Mouse (Mus musculus): ENCODE results near the gene Prkag3.

Gene Prkag3

DNA sequence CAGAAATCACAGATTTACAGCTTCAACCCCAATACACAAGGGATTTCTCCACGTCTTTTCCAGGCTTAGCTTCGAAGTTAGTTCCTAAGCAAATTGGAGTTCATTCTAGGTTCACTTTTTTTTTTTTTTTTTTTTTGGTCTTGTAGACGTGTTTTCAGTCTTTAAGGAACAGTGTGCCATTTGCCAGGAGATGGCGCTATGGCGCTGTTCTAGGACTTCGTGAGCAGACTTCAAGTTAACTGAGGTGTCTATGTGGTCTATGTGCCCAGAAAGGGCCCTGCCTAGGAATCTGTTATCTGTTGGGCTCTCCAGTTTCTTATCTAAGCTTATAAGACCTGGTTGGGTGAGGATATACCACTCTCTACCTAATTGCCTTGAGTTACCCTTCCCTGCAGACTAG, 14.1 kb upstream of the Prkag3 start:
- peak; percentile 75 for DNase-seq (ENCODE audit: low read depth, low spot score)

DNA sequence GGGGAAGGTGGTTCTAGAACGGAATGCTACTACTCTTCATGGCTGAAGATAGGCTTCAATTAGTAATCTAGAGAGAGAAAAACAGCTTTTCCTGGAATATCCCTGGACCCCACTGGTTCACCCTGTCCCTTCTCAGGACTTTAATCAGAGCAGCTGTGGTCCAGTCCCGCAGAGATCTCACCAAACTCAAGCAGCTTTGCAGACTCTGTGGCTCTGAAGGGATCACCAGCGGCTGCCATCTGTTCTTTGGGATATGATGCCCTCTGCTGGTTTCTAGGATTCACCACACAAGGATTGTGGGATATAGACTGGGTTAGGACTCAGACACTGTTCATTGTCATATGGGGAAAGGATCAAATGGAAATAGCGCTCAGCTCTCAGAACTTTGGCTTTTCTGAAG, 10.8 kb upstream of the Prkag3 start:
- no peak for DNase-seq (ENCODE audit: low read depth, low spot score)

DNA sequence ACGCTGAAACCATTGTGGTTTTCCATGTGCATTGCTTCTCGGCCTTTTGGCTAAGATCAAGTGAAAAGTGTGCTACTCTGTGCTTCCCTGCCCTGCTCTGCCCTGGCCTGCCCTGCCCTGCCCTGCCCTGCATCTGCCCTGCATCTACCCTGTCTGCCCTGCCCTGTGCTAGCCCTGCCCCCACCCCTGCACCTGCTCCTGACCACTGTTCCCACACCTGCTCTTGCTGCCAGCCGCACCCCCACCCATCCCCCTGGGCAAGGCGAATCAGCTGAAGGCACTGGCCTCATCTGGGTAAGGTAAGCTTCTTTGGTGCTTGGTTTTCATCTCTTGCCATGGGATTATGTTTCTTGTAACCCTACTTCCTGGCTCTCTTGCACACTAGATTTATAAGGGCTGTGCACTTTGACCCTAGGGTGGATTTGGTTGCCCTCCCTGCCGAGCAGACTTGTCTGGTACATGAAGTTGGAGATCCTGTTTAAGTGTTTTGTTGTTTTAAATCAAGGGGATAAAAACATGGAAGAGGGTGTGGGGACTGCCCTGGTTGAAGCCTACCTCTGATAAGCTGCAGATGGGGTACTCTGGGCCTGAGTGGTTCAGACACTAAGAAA, 5.3 kb upstream of the Prkag3 start:
- peak; percentile 93 for DNase-seq (ENCODE audit: low read depth, low spot score)

DNA sequence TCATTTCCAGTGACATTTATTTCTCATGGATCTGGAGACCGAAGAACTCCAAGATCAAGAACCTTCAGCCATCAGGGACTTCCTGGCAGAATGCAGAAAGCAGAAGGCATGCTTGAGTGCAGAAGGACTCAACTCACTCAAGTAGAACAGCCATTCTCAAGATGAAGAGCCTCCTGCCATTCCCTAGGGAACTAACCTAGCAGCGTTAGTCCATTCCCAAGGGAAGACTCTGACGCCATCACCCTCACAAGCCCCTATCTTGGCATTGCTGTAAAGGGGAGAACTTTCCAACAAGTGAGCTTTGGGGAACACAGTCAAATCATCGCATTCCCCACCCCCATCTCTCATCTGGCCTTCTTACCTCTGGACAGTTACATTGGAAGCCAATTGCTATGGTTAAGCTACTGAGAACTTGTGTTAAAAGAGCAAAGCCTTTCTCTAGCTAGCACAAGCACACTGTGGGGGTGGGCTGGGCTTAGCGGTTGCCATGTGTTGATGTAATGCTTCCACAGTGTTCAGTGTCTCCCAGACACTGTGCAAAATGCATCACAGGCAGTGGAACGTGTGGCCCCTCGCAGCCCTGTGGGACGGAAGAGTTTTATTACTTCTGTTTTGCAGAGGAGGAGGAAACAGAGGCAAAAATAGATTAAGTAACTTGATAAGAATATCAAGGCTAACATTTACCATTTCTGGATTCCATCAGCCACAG, 4.4 kb upstream of the Prkag3 start:
- DNase-seq (ENCODE audit: low read depth, low spot score) = no peak

DNA sequence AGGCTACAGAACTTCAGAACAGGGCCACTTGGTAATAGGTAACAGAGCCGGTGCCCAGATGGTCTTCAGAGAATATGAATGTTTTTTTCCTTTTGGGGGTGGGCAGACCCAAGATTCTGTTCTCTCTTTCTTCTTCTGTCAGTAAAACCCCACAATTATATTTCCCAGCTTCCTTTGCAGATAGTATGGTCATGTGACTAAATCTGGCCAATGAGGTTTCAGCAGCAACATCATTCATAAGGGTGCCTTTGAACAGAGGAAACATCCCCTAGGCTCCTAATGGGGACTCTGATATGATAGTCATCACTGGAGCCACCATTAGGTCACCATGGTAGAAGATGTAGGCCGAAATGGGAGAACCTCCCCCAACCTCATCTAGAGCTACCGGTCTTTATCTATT, 3.8 kb upstream of the Prkag3 start:
- DNase-seq (ENCODE audit: low read depth, low spot score) = no peak

DNA sequence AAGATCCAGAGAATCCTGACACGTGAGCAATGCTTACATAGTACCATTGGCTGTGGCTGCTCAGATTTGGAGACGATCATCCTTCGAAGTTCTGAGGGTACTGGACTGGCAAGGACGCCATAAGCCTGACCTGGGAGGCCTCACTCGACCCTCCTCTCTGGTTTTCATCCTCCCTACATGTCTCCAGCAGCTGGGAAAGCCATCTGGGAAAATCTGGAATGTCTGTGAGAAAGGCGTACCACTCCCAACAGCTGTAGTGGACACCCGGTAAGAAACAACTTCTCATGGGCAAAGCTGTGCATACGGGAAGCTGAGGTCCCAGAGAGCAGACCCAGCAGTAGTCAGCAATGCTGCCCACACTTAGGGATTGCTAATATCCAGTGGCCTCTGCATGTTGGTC, 3.1 kb upstream of the Prkag3 start:
- DNase-seq (ENCODE audit: low read depth, low spot score) = no peak

DNA sequence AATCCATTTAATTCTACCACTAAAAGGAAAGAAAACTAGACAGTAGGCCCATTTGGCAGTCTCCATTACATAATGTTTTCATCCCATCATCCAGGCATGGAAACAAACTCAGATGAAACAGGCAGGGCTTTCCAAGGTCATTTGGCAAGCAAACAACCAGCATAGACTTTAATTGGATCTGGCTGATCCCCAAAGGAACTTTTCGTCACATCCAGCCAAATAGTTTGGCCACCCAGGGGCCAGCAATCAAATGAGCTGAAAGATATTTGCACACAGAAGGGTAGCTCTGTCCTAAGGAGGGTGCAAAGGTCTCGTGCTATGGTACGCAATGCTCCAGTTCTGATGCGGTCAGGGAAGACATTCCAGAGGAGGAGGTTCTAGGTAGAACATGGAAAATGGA, 1.7 kb upstream of the Prkag3 start:
- DNase-seq (ENCODE audit: low read depth, low spot score) = no peak

DNA sequence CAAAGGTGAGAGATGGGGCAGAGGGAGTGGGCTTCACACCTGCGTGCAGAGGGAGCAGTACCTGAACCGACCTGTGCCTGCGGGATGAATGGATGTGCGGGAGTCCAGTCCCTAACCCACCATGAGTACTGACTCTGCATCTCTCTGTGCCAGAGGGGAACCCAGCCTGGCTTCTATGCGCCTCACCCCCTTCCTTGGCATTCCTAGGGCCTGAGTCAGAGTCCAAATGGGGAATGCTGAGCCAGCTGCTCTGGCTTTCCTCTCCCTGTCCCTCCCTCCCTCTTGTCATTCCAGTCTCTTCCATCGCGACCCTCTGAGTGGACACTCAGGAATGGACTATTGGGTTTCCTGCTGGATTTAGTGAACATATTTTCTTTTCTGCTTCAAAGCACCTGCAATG, 280 bp upstream of the Prkag3 start:
- peak; percentile 85 for DNase-seq (ENCODE audit: low read depth, low spot score)

DNA sequence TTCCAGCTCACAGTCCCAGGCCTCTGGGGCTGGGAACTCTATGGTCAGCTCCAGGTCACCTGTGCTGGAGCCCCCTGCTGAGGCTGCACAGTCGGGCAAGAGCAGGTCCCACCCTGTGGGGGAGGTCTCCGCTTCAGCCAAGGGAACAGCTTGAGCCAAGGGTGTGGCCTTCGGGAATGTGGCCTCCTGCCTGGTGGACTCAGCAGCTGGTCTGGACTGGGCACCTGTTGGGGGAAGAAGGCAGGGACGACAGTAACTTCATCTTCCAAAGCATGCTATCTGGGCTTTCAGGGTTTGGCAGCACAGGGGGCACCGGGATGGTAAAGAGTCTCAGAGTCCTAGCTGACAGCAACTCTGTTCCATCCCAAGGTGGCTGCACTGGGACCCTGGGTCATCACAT, 1.7 kb downstream of the Prkag3 start:
- DNase-seq (ENCODE audit: low read depth, low spot score) = peak; percentile 90

DNA sequence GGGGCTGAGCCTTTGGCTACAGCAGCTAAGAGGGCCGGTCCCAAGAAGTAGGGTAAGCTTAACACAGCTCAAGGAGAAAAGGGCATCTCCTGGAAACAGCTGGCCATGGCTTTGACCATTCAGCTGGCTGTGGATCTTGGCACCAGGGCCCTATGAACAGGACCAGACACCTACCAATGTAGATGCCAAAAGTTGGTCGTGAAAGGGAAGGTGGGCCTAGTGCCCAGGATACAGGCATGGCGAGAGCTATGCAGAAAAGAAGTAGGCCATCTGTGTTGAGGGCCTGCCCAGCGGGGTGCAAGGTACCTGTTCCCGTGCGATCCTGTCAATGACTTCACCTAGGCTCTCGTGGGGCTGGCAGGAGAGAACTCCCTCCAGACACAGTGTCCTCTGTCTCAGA, 8.2 kb downstream of the Prkag3 start:
- DNase-seq (ENCODE audit: low read depth, low spot score) = peak; percentile 79

DNA sequence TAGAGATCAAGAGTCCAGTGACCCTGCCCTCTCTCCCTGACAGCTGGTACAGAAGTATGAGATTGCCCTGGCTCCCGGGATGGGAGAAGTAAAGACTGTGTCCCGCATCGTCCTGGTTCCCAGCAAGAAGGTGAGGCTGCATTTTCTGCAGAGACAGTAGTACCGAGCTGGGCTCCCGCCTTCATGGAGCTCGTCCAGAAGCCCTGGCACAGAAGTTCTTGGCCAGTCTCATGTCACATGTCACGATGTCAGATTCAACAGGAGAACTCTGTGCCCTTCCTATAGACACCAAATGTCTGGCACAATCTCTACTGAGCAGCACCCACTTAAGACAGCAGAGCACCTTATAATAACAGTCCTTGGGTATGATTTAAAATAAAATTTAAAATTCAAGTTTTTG, 11.5 kb downstream of the Prkag3 start:
- DNase-seq (ENCODE audit: low read depth, low spot score) = peak; percentile 71

DNA sequence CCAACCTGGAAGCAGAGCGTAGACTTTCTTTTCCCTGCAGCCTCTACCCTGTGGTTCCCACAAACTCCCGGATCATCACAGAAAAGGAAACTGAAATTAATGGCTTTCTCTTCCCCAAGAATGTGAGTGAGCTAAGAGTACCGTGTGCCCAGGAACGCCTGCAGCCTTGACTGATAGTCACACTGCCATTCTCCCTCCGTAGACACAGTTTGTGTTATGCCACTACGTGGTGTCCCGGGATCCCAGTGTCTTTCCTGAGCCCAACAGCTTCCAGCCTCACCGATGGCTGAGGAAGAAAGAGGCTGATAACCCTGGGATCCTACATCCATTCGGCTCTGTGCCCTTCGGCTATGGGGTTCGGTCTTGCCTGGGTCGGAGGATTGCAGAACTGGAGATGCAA, 12.0 kb downstream of the Prkag3 start:
- DNase-seq (ENCODE audit: low read depth, low spot score) = no peak

DNA sequence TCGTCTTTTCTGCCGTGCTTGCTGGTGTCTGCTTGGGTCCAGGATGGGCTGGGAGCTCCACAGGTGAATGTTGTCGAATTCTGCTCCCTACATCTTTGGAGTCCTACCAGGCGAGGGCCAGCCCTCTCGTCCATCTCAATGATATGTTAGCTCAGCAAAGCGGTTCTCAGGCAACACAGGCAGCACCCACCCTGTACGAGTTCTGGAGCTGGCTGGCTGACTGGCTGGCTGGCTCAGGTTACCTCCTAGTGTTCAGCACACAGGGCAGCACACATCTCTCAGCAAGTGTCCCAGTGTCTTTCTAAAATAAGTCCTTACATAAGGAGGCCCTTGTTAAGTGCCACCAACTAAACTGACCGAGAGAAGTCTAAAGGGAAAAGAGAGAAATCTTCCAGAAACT, 20.6 kb downstream of the Prkag3 start:
- DNase-seq (ENCODE audit: low read depth, low spot score) = peak; percentile 90

DNA sequence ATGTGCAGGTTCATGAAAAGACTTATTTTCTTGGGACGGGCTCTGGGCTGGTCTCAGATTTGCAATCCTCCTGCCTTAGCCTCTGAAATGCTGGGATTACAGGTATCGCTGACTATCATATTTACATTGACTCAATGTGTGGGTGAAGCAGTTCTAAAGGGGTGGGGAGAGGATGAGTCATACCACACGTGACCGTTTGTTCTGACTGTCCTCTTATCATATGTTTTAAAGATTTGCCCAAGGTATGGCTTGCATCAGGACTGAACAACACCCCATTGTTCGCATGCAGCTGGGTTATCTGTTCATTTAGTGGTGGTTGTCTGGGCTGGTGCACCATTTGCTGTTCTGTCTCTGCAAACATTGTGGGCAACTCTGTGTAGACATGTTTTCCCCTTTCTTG, 22.3 kb downstream of the Prkag3 start:
- no peak for DNase-seq (ENCODE audit: low read depth, low spot score)

DNA sequence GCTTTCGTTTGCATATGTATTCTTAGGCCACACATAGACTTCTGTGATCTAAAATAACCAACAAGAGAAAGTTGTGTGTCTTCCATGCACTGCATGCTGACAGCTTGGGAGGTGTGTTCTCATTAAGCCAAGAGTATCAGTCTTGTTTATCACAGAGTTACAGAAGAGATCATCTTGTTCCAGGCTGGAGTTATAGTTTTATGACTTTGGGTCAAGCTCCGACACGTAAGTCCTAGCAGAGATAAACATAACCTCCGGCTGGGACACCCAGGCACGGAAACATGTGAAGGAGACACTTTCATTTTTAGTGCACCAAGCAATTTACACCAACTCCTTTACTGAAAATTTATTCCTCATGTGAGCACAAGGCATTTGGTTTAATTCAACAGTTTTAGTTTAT, 22.9 kb downstream of the Prkag3 start:
- DNase-seq (ENCODE audit: low read depth, low spot score) = peak; percentile 82

DNA sequence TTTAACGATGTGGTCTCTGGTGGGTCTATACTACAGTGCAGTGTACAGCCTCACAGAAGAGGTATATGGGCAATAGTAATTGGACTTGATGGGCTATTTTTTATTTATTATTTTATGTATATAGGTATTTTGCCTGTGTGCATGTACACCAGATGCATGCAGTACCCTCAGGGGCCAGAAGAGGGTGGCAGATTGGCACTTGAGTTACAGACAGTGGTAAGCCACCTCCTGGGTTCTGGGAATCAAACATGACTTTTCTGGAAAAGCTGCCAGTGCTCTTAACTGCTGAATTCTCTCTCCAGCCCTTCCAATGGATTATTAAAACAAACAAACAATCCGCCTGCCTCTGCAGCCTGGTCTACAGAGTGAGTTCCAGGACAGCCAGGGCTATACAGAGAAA, 25.3 kb downstream of the Prkag3 start:
- DNase-seq (ENCODE audit: low read depth, low spot score) = no peak

DNA sequence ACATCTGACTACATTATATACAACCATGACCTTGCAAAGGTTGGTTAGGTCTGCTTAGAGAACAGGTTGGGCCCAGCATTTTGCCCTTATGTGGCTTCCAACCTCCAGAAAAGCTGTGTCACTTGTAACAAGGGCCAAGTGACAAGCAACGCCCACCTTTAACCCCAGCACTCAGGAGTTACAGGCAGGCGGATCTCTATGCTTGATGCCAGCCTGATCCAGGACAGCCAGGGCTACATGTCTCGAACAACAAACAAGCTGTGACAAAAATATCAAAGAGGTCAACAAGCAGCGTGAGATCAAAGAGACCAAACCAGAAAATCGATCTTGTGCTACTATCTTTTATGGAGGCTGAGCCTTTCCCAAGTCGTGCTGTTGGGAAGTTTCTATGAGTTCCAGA, 27.4 kb downstream of the Prkag3 start:
- no peak for DNase-seq (ENCODE audit: low read depth, low spot score)

DNA sequence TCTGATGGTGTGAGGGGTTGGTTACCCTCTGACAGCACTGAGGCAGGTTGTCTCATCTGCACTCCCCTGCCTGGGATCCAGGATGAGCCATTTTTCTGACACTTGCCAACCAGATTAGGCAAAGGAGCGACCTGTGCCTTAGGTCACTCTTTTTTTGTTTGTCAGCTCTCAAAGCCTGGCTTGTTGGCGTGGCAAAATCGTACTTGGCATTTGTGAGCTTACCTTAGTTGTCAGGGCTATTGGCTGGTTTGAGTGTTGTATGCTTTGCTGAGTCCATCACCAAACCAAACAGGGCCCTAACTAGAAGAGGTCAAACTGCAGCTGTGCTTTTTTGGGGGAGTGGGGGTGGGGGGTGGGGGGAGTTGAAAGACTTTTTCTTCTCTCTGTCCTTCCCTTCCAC, 29.7 kb downstream of the Prkag3 start:
- no peak for DNase-seq (ENCODE audit: low read depth, low spot score)

DNA sequence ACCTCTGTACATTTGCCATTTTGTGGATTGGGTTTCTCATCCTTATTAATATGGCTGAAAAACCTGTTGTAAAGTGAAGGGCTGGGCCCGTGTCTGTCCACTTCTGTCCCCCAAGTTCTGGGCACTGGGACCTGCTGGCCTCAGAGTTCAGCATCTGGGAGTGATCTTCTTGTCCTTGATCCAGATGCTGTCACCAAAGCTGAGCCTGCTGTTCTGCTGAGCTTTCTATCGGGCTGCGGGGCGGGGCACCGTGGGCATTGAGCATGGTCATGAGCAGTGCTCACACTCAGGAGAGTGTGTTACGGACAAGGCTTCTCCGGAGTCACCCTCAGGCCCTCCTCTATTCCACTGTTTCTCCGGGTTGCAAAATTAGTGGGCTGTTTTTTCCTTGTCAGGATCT, 30.9 kb downstream of the Prkag3 start:
- DNase-seq (ENCODE audit: low read depth, low spot score) = no peak

DNA sequence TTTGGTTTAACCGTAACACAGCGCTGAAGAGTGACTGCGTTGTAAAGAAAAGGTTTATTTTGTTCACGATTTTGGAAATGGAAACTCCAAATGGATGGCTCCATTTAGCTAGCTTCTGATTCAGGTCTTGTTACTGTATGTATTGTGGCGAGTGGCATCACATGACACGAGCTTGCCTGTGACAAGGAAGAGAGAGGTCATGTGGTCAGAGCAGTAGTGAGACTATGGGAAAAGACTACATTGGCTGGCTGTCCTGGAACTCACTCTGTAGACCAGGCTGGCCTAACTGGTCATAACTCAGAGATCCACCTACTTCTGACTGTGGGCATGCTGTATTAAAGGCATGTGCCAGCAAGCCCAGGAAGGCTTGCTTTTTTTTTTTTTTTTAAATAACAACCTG, 33.1 kb downstream of the Prkag3 start:
- no peak for DNase-seq (ENCODE audit: low read depth, low spot score)

DNA sequence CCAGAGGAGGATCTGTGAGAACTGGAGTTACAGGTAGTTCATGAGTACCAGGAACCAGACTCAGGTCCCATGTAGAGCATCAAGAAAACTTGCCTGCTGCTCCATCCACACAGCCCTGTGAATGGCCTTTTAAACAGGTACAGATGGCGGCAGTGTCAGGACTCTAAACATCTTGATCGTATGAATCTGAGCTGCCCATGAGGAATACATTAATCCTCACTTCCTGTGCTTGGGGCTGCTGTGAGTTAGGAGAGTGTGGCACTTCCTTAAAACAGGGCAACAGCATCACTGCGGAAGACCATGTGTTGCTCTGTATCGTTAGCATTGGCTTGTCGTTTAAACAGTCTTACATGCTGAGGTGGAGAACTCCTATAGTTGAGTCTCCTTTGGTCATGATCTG, 33.6 kb downstream of the Prkag3 start:
- DNase-seq (ENCODE audit: low read depth, low spot score) = no peak

DNA sequence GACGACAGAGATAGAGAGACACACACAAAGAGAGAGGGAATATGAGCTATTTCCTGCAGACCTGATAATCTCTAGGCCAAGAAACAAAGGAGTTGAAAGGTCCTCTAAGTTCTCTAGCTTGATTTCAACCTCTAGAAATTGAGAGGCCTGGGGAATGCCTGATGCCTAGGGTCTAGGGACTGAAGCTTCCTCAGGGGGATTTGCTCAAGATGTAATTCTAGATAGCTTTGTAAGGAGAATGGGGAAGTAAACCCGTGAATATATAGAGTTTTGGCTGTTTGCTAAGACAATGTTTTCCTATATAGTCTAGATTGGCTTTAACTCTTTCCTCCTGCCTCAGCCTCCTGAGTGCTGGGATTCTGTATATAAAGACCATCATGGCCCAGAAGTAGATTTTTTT, 34.1 kb downstream of the Prkag3 start:
- DNase-seq (ENCODE audit: low read depth, low spot score) = no peak

DNA sequence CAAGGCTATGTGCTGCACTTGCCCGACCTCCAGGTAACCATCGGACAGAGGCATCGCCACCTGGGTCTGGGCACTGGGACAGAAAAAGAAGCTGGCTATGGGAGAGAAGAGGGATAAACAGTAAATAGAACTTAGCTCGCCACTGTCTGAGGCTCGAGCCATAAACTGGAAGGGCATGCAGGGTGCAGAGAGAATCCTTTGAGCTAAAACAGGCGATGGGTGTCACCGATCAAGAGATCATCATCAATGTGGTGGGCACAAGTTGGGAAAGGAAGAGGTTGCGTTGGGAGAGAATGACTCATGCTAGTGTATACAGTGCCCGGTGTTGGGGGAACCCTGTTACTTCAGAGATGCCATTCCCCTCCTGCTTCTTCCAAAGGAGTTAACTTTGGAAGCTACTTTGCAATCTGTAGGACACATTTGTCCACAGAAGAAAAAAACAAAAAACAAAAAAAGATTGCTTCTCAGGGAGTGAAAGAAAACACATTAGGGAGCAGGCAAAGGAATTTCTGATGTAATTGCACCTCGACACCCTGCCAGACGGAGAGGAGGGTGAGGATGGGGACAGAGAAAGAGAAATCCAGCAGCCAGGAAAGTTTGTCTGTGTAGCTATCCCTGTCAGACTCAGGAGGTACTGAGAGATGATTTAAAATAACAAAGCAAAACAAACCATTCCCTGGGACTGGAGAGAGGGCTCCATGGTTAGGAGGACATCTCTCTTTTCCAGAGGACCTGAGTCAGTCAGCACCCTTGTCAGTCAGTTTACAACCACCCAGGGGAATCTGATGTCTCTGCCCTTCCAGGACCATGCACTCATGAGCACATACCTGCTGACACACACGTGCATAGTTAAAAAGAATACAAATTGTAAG, 34.9 kb downstream of the Prkag3 start:
- no peak for DNase-seq (ENCODE audit: low read depth, low spot score)
